Mouse (Mus musculus) spleen, postnatal 0 days (tissue): ENCODE data around the gene Nckap1. TPM values are rescaled to one million over a fixed set of nuclear protein-coding genes. Genes with fewer than 3 reads are reported as not detected.

Experiments
- microRNA counts: library from miRNA; unstranded; fragments of <30 nt; microRNA quantifications from one replicate; lab custom pipeline; 2015
- polyA plus RNA-seq: library from polyadenylated mRNA; unstranded; fragments of >200 nt; fragmentation: Nextera tagmentation; extraction: Ambion mirVana; gene quantifications from 2 replicates; pipeline ENCODE4 v1.2.1, GENCODE M21; 2015

Gene Nckap1
- 13.8 and 15.9 TPM in 2 replicates for polyA plus RNA-seq

GRCm38 (mm10) chr2:80581043-80581711 is at the start of gene Nckap1:
Gene Nckap1 (minus strand): TSS chr2:80581380.

DNA sequence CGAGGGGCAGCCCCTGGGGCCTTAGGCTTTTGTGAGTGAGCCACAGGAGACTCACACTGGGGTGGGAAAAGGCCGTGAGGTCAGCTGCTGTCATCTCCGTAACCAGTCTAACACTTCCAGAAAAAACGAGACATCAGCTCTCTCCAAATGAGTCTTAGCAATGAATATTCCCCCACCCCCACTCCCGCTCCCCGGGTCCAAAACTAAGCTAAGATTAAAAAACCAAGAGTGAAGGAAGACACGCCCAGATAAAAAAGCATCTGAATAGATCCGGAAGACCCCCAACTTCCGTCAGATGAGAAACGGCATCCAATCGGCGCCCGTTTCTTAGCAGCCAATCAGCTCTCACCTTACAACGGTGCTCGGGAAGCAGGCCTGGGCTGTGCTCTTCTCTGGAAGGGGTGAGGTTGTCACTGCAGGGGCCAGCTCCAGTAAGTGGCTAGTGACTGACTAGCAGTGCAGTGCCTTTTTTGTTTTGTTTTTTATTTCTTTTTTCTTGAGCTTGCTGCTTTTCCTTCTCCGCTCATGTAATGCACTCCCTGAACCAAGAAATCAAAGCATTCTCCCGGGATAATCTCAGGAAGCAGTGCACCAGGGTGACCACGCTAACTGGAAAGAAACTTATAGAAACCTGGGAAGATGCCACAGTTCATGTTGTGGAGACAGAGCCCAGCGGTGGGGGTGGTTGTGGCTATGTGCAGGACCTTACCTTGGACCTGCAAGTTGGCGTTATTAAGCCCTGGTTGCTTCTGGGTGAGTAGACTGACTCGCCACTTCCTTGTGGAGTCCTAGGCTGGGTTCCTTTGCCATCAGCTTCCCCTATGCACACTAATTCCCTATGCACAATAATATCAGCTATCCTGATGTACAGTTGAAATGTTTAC is 35.9 kb upstream of the Nckap1 start, which contains the start of the genes Dusp19 and Nup35:
TSS of gene Dusp19 (plus strand) at position 192 of the 884 bp plus-strand sequence.
TSS of gene Nup35 (plus strand) at position 383 of the 884 bp plus-strand sequence.

MicroRNAs encoded within 50 kb of the gene (microRNA counts, 519-probe panel; counts per million panel counts)
- 88.3 counts per million for microRNA mmu-miR-684 (lab: Ali Mortazavi, UCI)

Other genes starting within 250 kb of the Nckap1 start
- gene Frzb, start 133.8 kb downstream of the Nckap1 start, polyA plus RNA-seq, result 11.3 and 17.5 TPM in 2 replicates
- 7.5 and 8.2 TPM in 2 replicates for gene Dusp19, start 35.7 kb upstream of the Nckap1 start, polyA plus RNA-seq
- gene Nup35, start 35.9 kb upstream of the Nckap1 start, polyA plus RNA-seq, result 28.3 and 29.8 TPM in 2 replicates